Mouse (Mus musculus): ENCODE results near the gene Rnf145. TPM values are rescaled to one million over a fixed set of nuclear protein-coding genes. Genes with fewer than 3 reads are reported as not detected.
A peak's percentile ranks its signal among the peaks of the same experiment; 100 is the strongest.

The Rnf145 gene
- total RNA-seq (2015), result 15.9 and 17.3 TPM in 2 replicates
- total RNA-seq (2017), result 20.9 and 21.0 TPM in 2 replicates

DNA sequence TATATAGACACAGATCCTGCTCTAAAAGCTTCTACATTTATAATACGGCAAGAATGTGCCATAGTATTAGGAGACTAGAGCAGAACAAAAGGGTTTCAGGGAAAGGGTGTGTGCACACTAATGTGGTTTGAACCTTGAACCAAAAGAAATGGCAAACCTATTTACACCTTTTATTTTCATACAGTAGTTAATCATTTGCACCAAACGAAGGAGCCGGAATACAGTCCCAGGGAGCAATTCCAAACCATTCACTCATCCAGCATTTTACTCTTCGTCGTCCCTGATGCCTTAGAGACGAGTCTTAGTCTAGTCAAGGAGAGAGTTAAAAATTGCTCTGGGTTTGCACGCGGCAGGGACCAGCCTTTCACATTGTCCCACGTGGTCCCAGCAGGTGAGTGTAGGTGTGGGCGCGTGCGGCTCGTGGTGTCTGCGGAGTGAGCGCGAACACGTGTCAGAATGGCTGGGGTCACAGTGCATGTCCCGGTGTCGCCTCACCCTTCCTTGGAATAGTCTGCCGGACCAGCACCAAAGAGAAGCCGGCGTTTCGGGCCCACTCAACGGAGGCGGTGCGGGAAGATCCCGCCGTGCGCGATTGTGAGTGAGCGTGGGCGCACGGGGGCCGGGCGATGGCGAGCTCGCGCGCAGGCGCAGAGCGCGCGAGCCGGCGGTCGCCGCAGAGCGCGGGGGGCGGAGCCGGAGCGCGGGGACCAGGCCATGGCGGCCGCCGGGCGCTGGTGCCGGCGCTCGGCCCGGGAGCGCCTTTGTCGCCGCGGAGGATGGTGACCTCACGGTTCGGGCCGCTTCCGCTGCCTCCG is at the start of gene Rnf145:
TSS of gene Rnf145 (plus strand) at position 684 of the 815 bp plus-strand sequence.
- peak; percentile 66 for ATAC-seq (ENCODE audit: poor library complexity, severe bottlenecking)

DNA sequence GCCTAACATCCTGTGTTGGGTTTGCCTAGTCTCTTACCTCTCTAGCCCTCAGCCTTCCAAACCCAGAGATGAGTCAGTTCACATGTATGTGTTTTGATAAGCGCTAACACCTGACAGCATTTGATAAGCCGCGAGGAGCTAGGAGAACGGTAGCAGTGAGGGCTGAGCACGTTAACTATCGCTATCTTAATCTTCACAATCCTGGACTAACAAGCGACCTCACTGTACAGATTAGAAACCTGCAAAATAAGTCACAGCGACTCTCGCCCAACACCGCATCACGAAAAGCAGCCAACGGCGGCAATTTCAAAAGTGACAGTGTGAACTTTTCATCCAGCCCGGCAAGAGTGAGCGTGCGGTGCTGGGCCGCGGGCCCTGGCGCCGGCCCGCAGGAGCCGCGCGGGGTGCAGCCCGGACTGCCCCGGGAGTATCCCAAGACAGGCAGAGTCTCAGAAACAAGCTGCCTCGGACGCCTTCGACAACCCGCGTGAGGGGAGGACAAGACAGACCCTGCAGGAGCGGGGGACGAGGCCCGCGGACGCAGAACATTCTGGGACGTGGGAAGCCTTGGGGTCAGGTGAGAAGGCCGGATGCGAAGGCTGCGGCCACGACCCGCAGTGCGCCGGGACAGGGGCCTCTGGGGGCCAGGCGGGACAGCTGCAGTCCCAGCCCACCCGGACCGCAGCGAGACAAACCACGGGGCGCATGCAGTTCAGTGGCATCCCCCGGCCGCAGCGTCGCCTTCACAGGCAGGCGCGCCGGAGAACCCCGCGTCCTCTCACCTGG is 48.9 kb upstream of the Rnf145 start:
- peak; percentile 29 for ATAC-seq (ENCODE audit: poor library complexity, severe bottlenecking)

DNA sequence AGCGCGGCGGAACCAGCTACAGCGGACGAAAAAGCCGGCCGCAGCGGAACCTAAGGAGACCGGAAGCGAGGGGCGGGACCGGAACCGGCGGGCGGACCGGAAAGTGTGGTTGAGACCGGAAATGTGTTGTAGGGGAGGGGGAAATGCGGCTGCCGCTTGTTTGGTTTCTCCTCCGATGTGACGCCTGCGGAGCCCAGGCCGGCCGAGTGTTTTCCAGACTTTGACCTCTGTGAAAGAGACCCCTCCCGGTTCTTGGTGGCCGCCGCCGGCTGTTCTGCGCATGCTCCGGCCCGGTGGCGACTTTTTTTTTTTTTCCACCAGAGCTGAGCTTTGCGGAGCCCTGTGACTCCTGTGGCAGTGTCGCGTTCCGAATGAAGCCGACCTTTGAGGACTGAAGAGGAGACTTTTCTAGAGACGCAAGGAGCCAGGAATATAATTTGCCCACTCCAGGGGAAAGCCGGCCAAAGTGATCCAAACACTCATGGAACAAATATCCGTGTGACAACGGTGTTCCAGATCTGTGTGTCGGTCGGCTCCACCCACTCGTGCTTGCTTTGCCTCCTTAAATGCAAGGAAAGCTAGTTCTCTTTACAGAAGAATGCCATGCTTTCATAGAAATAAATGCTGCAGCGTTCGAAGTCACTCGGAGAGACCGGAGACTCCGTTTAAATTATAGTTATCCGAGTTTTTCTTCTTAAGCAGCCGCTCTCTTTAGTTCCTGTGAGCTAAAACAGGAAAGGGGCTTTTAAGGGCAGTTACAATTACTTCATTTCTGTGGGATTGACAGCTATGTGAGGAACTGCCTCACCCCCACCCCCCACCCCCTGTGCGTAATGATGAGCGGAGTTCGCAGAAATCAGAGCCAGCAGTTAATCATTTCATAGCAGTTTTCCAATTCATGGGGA is 48.1 kb upstream of the Rnf145 start, which contains the start of gene Ublcp1:
TSS of gene Ublcp1 (minus strand) at position 67 of the 905 bp plus-strand sequence.
- peak; percentile 89 for ATAC-seq (ENCODE audit: poor library complexity, severe bottlenecking)

DNA sequence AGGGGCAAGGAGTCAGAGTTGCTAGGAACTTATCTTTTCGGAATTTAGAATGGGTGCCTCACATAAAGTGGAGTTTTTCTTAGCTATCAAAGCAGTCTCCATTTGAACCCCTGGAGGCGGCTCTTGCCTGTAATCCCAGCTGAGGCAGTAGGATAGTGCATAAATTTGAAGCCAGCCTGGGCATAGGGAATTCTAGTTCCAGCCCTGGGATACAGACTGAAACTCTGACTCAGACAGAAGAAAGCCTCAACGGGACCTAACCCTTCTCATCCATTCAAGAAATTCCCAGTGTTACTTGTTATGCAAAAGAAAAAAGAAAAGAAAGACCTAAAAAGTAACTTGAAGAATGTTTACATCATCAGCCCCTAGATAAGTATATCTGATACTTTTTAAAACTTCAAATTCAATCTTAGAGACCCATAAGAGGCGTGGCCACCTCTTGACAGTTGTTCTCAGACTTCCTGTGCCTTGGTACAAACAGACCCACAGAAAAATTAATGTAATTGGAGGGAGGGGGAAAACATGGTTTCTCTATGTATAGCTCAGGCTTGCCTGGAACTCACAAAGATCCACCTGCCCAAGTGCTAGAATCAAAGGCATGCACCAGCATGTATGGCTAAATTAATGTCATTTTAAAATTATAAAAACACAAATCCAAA is 47.3 kb upstream of the Rnf145 start:
- ATAC-seq (ENCODE audit: poor library complexity, severe bottlenecking), result no peak

DNA sequence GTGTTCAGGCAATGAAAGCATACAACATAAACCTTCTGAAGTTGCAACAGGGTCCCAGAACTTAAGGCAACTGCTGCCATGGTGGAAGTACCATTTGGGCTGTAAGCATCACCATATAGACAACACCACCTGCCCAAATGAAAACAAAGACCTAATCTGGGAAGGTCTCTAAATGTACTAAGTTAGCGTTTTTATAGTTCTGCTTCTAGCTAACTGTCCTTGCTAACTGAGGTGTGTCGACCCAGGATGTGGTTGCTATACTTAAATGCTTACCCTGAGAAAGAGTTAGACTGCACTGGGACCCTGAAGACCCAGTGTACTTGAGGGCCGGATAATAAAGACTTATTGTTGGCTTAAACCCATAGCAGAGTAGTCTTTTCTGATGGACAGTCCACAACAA is 43.3 kb upstream of the Rnf145 start:
- ATAC-seq (ENCODE audit: poor library complexity, severe bottlenecking), result no peak

DNA sequence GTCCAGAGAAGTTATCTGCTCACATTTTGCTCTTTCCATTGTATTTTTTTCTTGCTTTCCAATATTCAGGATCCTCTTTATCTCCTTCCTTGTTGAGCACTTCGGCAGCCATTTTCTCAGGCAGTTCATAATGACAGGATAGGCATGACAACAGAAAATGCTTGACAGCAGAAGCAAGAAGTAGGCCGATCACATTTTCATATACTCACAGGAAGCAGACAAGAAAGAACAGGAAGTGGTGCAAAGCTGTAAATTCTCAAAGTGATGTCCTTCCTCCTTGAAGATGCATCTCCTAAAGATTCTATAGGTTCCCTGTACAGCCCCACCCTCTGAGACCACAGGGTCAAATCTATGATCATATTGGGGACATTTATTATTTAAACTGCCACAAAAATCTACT is 42.3 kb upstream of the Rnf145 start:
- peak; percentile 83 for ATAC-seq (ENCODE audit: poor library complexity, severe bottlenecking)

DNA sequence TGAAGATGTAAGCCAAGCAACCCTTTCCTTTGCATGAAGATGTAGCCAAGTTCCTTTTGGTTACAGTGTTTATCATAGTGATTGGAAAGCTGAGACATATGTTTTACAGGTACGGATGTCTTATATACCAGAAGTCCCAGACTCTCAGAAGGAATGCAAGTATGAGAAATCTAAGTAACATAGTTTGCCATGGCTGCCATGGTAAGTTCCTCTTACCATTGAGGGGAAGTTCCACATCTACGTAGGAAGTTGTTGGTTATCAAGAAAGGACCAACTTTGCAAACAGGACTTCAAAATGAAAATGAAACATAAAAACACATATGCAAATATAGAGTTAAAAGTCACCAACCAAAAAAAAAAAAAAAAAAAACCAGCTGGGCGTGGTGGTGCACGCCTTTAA is 40.4 kb upstream of the Rnf145 start:
- peak; percentile 72 for ATAC-seq (ENCODE audit: poor library complexity, severe bottlenecking)

DNA sequence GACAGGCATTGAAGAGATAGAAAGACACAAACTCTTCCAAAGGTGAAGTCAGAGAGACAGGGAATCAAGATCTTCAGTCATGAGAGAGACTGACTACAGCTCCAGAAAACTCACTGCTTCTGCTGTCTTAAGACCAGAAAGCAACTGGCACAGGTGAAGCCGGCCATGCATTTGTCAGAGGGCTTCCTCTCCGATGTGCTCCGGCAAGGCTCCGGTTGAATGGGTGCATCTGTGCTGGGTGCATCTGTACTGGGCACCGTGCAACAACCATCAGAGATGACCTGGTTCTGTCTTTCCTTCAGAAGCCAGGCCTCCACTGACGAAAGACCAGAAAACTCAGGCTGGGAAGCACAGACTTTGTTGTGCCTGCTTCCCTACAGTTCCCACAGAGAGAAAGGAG is 38.5 kb upstream of the Rnf145 start:
- no peak for ATAC-seq (ENCODE audit: poor library complexity, severe bottlenecking)

DNA sequence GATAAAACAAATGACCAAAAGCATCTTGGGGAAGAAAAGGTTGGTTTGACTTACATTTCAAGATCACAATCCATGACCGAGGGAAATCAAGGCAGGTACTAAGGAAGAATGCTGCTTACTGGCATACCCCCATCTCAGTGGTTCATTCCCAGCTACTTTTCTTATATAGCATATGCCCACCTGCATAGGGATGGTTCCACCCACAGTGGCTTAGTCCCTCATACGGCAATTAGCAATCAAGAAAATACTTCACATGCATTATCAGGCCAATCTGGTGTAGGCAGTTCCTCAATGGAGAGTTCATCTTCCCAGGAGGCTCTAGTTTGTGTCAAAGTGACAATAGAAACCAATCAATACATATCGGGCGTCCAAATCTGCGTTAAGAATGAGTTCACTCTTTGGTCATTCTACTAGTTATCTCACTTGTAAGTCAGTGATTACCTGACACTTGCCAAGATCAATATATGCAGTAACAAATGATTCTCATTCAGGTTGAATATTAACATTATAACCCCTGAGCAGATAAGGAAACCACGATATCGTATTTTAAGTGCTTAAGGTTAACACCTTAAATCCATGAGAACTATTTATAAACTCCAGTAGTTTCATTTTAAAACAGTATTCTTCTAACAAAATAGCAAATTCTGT is 33.6 kb upstream of the Rnf145 start:
- ATAC-seq (ENCODE audit: poor library complexity, severe bottlenecking), result no peak

DNA sequence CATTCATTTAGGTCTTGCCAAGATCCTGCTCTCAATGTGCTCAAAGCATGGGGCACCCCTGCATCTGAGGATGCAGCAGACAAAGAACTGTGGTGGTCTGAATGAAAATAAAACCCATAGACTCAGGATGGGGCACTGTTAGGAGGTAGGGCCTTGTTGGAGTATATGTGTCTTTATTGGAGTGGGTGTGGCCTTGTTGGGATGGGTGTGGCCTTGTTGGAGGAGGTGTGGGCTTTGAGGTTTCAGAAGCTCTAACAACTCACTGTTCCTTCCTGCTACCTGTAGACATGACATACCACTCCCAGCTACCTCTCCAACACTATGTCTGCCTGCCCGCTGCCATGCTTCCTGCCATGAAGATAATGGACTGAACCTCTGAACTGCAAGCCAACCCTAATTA is 29.6 kb upstream of the Rnf145 start:
- no peak for ATAC-seq (ENCODE audit: poor library complexity, severe bottlenecking)

DNA sequence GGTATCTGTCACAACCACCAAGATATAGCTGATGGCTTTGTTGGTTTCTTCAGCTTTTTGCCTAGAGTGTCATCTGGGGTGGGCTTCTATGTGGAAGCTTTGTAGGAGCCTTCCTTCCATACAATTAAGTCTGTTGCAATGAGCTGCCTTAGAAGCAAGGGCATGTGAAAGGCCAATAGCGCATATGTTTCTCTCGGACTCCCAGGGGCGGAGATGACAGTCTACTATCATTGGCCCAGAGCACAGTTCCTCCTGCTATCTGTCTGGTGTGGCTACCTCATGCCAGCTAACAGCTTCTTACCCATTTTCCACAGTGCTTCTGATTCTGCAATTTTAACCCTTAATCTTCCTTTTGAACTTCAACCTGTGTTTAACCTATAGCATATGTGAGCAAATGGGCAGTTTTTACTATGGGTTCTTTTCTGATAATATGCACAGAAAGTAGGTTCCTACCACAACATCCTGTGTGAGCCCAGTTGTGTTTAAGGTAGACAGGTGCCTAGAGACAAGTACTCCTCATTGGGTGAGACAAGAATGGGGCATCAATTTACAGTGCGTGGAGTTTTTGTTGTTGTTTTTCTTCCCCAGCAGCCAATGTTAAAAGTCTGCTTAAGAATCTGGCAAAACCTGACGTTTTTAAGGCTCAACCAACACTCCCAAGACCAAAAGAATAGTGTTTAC is 24.0 kb upstream of the Rnf145 start:
- no peak for ATAC-seq (ENCODE audit: poor library complexity, severe bottlenecking)

DNA sequence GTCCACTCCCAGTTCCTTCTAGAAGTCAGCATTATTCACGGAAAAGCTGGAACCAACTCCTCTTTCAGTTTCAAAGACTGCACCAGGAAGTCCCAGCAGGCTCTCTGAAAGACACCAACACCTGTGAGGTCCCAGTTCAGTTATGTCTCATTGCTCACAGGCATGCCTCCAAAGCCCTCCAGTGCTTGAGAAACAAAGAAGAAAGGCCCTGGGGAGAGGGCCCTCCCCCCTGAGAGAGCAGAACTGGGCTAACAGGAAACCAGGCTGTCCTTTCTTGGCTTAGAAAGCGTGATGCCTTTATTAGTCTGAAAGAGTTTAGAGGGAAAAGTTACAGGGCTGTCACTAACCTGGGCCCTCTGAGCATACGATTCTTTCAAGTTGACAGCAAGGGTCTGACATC is 22.5 kb upstream of the Rnf145 start:
- ATAC-seq (ENCODE audit: poor library complexity, severe bottlenecking), result peak; percentile 49

DNA sequence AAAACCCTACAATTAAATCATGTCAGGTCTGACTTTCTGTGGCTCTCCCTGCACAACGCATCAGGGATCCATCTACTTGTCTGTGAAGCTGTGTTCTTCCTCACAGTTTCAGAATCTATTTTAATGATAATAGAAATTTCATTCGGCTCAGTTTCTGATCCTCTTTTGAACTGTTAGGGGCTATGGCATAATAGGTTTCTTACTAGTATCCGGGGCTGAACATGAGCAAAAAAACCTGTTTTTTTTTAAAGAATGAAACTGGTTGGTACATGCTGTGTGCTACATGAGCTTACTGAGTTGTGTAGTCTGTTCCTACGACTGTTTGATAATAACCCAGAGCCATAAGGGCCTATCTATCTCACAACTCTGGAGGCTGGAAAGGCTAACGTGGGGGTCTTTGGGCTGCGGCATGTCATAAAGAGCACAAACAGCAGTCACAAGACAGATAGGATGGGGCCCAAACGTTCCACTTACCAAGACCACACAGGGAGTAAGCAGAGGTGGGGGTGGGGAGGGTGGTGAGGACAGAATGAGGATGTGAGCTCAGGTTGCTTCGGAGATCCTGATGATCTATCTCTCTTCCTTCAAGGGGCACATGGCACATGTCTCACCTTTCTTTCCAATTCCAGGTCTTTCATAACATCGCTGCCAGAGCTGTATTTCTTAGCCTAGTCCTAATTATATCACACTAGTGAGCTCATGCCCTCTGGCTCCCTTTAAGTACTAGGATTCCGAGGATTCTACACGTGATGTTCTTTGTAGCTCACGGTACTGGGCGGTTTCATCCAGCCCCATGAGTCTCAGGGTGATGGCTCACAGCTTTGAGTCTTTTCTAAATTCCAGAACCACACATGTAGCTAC is 20.1 kb upstream of the Rnf145 start:
- peak; percentile 53 for ATAC-seq (ENCODE audit: poor library complexity, severe bottlenecking)

DNA sequence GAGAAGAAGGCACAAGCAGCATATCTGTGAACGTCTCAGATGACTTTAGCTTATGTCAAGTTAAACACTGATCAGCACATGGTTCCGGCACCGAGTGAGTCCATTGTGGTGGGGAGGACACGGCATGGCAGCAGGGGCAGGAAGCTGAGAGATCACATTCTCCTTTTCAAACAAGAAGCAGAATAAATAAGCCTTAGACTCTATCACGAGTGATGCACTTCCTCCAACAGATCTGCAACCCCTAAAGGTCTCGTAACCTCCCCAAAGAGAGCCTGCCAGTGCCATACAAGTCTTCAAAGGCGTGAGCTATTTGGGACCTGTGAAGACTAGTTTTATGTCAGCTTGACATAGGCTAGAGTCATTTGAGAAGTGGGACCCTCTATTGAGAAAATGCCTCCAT is 17.8 kb upstream of the Rnf145 start:
- no peak for ATAC-seq (ENCODE audit: poor library complexity, severe bottlenecking)

DNA sequence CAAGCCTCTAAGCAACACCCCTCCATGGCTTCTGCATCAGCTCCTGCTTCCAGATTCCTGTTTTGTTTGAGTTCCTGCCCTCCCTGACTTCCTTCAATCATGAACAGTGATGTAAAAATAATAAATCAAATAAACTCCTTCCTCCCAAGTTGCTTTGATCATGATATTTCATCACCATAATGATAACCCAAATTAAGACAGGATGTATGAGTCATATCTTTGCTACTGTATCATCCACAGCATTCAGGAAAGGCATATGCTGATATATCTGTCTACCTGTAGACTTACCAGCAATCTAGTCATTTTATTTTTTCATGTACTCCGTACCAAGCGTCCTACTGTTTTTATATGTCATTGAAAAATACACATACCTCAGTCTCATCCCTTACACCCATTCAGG is 17.3 kb upstream of the Rnf145 start:
- ATAC-seq (ENCODE audit: poor library complexity, severe bottlenecking), result no peak

DNA sequence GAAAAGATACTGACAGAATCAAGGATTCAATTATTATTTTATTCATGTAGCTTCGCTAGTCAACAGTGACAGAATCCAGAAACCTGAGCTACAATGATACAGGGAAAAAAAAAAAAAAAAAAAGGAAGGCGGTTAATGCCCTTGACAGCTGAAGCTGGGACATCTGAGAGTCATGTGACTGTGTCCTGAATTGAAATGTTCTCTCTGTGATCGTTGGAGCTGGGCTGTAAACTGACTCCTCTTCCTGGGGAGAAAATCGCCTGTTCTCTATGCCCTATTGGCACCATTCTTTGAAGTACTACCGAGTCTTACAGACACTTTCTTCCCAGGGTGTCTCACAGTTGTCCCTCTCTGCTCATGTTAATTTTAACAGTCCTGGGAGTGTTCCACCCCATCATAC is 15.8 kb upstream of the Rnf145 start:
- ATAC-seq (ENCODE audit: poor library complexity, severe bottlenecking), result no peak

DNA sequence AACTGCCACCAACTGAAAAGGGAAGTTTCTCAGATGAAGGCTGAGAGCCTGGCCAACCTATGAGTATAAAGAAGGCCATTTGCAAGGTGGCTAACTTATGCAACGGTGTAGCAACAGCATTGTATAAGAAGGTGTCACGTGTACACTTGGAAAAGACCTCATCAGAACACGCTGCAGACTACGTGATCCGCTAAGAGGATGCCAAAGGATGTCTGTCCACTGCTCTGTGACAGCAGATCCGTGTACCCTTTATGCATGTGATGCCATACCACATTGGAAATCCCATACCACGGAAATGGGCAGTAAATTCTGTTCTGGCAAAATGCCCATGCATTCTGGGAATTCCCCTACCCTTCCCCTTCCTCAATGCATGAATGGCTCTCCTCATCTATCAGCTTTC is 14.6 kb upstream of the Rnf145 start:
- ATAC-seq (ENCODE audit: poor library complexity, severe bottlenecking), result peak; percentile 94

DNA sequence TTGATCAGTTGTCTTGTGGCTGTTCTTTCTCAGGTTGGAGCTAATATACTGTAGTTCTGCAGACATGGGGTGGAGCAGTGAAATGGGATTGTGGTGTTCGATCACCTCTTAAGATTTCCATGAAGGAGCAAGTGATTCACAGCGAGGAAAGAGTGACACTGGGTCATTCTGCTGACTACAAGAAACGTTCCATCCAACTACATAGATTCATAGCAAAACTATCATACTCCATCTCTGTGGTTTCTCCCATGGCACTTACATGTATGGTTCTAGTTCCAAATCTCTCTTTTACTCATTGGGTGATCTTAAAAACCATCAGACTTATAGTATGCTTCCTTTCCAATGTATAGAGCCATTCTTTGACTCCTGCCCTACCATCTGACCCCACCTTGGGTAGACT is 14.0 kb upstream of the Rnf145 start:
- no peak for ATAC-seq (ENCODE audit: poor library complexity, severe bottlenecking)
